Mouse (Mus musculus): Measurements from ENCODE around the gene Thsd4.

DNA sequence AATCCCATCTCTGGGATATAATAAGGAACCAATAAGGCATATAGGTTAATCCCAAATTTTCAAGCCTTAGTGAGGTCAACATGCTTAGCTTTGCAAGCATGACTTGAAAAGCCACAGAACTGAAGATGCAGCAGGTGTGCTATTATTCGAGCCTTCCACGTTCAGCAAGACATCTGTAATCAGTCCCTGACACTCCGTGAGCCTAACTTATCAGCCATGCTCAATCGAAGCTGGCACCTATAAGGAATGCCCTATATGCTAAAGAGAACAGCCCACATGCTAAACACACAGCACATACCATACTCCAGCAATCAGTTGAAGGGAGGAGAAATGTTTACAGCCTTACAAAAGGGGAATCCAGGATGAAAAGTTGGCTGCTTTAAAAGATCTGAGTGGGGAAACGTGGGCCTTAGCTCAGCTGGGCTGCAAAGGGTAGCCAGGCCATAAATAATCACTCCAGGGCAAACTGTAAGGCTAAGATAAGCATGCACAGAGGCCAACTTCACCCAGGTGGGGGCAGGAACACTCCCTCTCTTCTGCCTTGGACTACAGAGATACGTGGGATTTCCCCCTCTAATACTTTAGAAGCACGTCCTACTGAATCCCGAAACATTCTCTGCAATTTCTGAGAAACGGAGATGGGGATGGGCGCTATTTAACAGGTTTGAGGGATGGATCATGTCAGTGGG is 154.1 kb downstream of the Thsd4 start:
- TF ChIP-seq POLR2A (IDR thresholded peaks at IDR 0.05; ENCODE audit: low read depth, low read length) (no peak), CTCF (IDR thresholded peaks at IDR 0.05; ENCODE audit: extremely low read depth, insufficient read length, insufficient replicate concordance, low read depth, low read length) (no peak)

Measured in small intestine, adult 2 months (tissue).